Mouse (Mus musculus): ENCODE data around the gene Golga7b.

GRCm38 (mm10) chr19:42271182-42271581 is 23.8 kb downstream of the Golga7b start:
- TF ChIP-seq EP300 (IDR thresholded peaks at IDR 0.05; ENCODE audit: insufficient read depth, low read depth, low read length), result no peak
- TF ChIP-seq CTCF (IDR thresholded peaks at IDR 0.05; ENCODE audit: low read depth, low read length), result no peak
- TF ChIP-seq POLR2A (IDR thresholded peaks at IDR 0.05; ENCODE audit: insufficient read depth, low read length), result no peak
